ENCODE assay signal across 10 mouse cellular contexts in the genomic region with DNA sequence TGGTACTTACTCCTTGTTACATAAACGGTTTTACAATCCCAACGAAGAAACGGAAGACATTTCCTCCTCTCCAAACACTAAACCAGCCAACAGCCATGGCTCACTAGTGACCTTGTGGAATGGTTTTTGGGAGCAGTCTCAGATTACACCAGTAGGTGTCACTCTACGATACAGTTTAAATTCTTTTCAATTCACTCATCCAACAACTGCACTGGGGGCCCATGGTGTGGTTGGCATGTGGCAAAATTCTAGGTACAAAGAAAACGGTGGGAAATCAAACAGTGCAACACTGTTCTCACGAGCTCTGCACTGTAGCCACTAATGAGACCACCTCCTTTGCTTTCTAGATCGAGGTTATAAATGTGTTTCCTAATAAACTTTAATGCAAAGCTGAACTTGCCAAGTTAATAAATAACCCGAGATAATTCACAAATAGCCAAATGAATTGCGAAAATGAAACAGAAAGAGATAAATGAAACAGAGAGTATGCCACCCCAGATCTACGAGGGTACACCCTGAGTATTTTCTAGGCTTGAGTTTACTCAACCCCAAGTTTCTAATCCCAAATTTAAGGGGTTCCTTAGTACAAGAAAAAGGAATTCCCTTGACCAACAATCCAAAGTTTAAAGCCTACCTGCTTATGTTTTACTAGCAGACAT.
DNase-seq lines count a peak whose midpoint lies in the region; ATAC-seq and TF ChIP-seq lines count a peak whose summit lies in the region.
"Had no signal": no experiment of that assay in that cellular context is flagged by ENCODE, and none has a peak within 500 bp of the region (broad histone marks: within the 10 kb centered on the region; RNA-seq: fewer than 3 reads in every experiment).

No protein-coding gene starts in this region.

- no peaks in the 10 kb centered on the region for H3K27me3 ChIP-seq in liver, adult 2 months (ENCODE audit: control insufficient read depth, insufficient read depth, low read length)
- no peaks in the 10 kb centered on the region for H3K27me3 ChIP-seq in liver, embryonic 11.5 days (replicated peaks; ENCODE audit: control insufficient read depth, insufficient read depth, low read length)
- H3K27me3 ChIP-seq: embryonic facial prominence, embryonic 13.5 days; limb, embryonic 12.5 days had no signal

- H3K4me1 ChIP-seq in liver, adult 2 months (ENCODE audit: control insufficient read depth, insufficient read depth, low read length): peaks cover 22% of the 10 kb centered on the region
- no peaks in the 10 kb centered on the region for H3K4me1 ChIP-seq in liver, embryonic 11.5 days (replicated peaks; ENCODE audit: control insufficient read depth, insufficient read depth, low read length)
- H3K4me1 ChIP-seq: embryonic facial prominence, embryonic 13.5 days had no signal

- no peaks in the 10 kb centered on the region for H3K36me3 ChIP-seq in liver, adult 2 months (ENCODE audit: control insufficient read depth, insufficient read depth, low read length)
- no peaks in the 10 kb centered on the region for H3K36me3 ChIP-seq in liver, embryonic 11.5 days (ENCODE audit: control insufficient read depth, insufficient read depth, low read length)

- WGBS in liver, adult 2 months: 12% methylated on average over 10 of the region's 10 CpGs
- WGBS in liver, embryonic 11.5 days: 48% methylated on average over 10 of the region's 10 CpGs

- no peak for TF ChIP-seq POLR2A in liver, adult 2 months (IDR thresholded peaks at IDR 0.05; ENCODE audit: extremely low read depth, insufficient read depth, low read length)

- H3K27ac ChIP-seq in liver, adult 2 months (replicated peaks; ENCODE audit: insufficient read depth, low read depth, low read length): peak overlapping the region; percentile 52; the same call in 1 of the 2 replicates
- no peak overlapping the region for H3K27ac ChIP-seq in liver, embryonic 11.5 days (ENCODE audit: low read depth, low read length)
- H3K27ac ChIP-seq: embryonic facial prominence, embryonic 13.5 days; limb, embryonic 12.5 days had no signal

- TF ChIP-seq CTCF in liver, adult 2 months (IDR thresholded peaks at IDR 0.05; ENCODE audit: low read depth, low read length): peak; percentile 41

- H3K4me3 ChIP-seq in liver, adult 2 months (ENCODE audit: insufficient read depth, low read depth, low read length): peak overlapping the region; percentile 60
- H3K4me3 ChIP-seq in liver, embryonic 11.5 days (ENCODE audit: low read depth, low read length): no peak overlapping the region
- H3K4me3 ChIP-seq: embryonic facial prominence, embryonic 13.5 days; limb, embryonic 12.5 days had no signal

- H3K4me2 ChIP-seq in liver, embryonic 11.5 days: no peak overlapping the region
- H3K4me2 ChIP-seq: embryonic facial prominence, embryonic 13.5 days; limb, embryonic 12.5 days had no signal

- DNase-seq in liver, adult 2 months (ENCODE audit: extremely low read depth, low read depth, low spot score): peak; percentile 84
- DNase-seq in liver, embryonic 11.5 days (ENCODE audit: low spot score): no peak
- peak; percentile 31 for DNase-seq in MEL-GATA-1-ER (ENCODE audit: extremely low read depth, low read depth)
- DNase-seq in cerebellum, adult 8-10 months: peak; percentile 34
- DNase-seq in heart, postnatal 4 days: peak; percentile 79
- DNase-seq in layer of hippocampus, postnatal 10 days (ENCODE audit: low spot score in 2 of 2): peak; percentile 76 to 82
- peak; percentile 46 for DNase-seq in thymus, postnatal 4 days

- H3K9me3 ChIP-seq in liver, embryonic 11.5 days (ENCODE audit: control insufficient read depth, low read length): no peaks in the 10 kb centered on the region
- H3K9me3 ChIP-seq: embryonic facial prominence, embryonic 13.5 days; limb, embryonic 12.5 days had no signal

- H3K79me2 ChIP-seq in liver, adult 2 months (ENCODE audit: control insufficient read depth, insufficient read depth, low read length): peaks cover 2% of the 10 kb centered on the region; the same call in 1 of the 2 replicates

- ATAC-seq in liver, embryonic 11.5 days (replicated peaks; ENCODE audit: low FRiP score): no peak
- peak; percentile 69 for ATAC-seq in megakaryocyte-erythroid progenitor cell, adult 5-6 weeks (replicated peaks; ENCODE audit: low FRiP score, low TSS enrichment, poor library complexity, severe bottlenecking)

- H3K9ac ChIP-seq in liver, adult 2 months (ENCODE audit: low read depth, low read length): no peak overlapping the region
- H3K9ac ChIP-seq in liver, embryonic 11.5 days (ENCODE audit: low read depth, low read length): no peak overlapping the region
- H3K9ac ChIP-seq: embryonic facial prominence, embryonic 13.5 days; limb, embryonic 12.5 days had no signal
